Mouse (Mus musculus) mammary gland, adult 2 months (tissue): ENCODE data around the gene Lpcat1. TPM values are rescaled to one million over a fixed set of nuclear protein-coding genes. Genes with fewer than 3 reads are reported as not detected.

Experiments
- polyA plus RNA-seq: library from polyadenylated mRNA; depleted of rRNA; stranded (reverse); fragments of >200 nt; gene quantifications from 2 replicates; pipeline ENCODE4 v1.2.3, GENCODE M21; 2012; ENCODE audit warnings: low replicate concordance; rRNA removed

The Lpcat1 gene
- 33.2 and 42.2 TPM in 2 replicates for polyA plus RNA-seq

GRCm38 (mm10) chr13:73467034-73467420 lies at the start of gene Lpcat1:
Lpcat1 (plus strand) TSS chr13:73467197.

GRCm38 (mm10) chr13:73536403-73536821 lies 69.4 kb downstream of the Lpcat1 start, which contains the start of gene Slc6a3:
Slc6a3 (plus strand) TSS chr13:73536747.

Other genes starting within 250 kb of the Lpcat1 start
- gene Irx4, start 206.7 kb upstream of the Lpcat1 start, polyA plus RNA-seq, result 3.0 and 6.8 TPM in 2 replicates
- gene Mrpl36, start 138.7 kb upstream of the Lpcat1 start, polyA plus RNA-seq, result 120 and 170 TPM in 2 replicates
- gene Ndufs6, start 138.7 kb upstream of the Lpcat1 start, polyA plus RNA-seq, result 42.9 and 74.7 TPM in 2 replicates
- 0.06 and 0.07 TPM in 2 replicates for gene Slc6a3, start 69.5 kb downstream of the Lpcat1 start, polyA plus RNA-seq
- gene Clptm1l, start 136.8 kb downstream of the Lpcat1 start, polyA plus RNA-seq, result 116 and 203 TPM in 2 replicates
- 3.2 and 6.4 TPM in 2 replicates for gene Tert, start 159.7 kb downstream of the Lpcat1 start, polyA plus RNA-seq
- gene Slc6a18, start 210.8 kb downstream of the Lpcat1 start, polyA plus RNA-seq, result 0.04 and 0.22 TPM in 2 replicates
- 2.1 and 2.8 TPM in 2 replicates for gene Slc6a19, start 237.7 kb downstream of the Lpcat1 start, polyA plus RNA-seq